Mouse (Mus musculus) lung, postnatal 36 days (tissue): ENCODE data around the gene Rbm7.
"Not testable (repeated sequence)": the region's sequence is repeated elsewhere in the genome, so short reads cannot be mapped to it uniquely, and the experiment has no call there.

Source experiments
- DNase-seq: peaks from one replicate; pipeline ENCODE4 v3.0.0; 2022; ENCODE audit warnings: mixed read lengths

The Rbm7 gene

GRCm38 (mm10) chr9:48494817-48495547 lies at the start of gene Rbm7, which contains the start of gene Gm5617:
Gene Rbm7 (minus strand): TSS chr9:48495299.
Gene Gm5617 (plus strand): TSS chr9:48495442.
- peak; percentile 96 for DNase-seq

DNA sequence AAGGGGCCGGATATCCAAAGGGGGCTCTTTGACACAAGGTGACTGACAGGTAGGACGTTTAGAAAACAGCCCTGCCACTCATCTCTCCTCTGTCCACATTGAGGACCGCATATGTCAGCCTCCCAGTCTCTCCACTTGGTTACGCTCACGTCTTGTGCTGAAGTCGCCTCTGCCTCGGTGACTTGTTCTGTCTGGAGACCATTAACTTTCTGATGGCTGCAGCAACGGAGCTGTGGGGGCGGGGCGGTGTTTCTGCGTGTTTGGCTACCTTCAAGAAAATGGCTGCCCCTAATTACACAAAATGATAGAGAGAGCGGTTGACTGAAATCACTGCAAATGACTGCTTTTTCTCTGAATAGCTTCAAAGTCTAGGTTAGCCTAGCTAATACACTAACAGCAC lies 43.6 kb upstream of the Rbm7 start:
- no peak for DNase-seq

GRCm38 (mm10) chr9:48538044-48538645 lies 43.0 kb upstream of the Rbm7 start:
- no peak for DNase-seq

GRCm38 (mm10) chr9:48537616-48538015 lies 42.5 kb upstream of the Rbm7 start:
- DNase-seq, result not testable (repeated sequence)

DNA sequence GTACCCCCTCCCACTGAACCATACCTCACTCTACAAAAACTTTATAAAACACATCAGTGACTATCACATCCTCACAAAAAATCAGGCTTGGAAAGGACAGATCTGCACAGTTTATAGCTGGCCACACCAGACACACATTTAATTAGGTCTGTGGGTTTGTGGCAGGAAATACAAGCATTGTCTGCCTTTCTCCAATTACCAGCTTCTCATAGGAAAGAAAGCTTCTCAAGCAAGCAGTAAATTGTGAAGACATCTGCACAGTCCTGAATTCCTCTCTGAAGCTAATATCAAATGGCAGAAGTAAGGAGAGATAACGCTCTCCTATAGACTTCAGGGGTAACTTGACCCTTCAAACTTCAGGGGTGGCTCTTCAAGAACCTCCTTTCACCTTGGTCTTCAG lies 41.3 kb upstream of the Rbm7 start:
- DNase-seq, result no peak

DNA sequence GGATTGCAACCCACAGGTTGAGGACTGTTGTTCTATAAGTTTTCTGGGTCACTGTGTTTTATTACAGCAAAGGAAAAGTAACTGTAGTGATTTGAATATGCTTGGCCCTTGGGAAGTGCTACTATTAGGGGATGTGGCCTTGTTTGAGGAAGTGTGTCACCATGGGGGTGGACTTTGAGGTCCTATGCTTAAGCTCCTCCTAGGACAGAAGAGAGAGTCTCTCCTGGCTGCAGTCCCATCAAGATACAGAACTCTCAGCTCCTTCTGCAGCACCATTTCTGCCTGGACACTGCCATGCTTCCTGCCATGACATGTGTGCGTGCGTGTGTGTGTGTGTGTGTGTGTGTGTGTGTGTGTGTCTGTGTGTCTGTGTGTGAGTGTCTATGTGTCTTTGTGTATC lies 37.6 kb upstream of the Rbm7 start:
- peak; percentile 23 for DNase-seq

DNA sequence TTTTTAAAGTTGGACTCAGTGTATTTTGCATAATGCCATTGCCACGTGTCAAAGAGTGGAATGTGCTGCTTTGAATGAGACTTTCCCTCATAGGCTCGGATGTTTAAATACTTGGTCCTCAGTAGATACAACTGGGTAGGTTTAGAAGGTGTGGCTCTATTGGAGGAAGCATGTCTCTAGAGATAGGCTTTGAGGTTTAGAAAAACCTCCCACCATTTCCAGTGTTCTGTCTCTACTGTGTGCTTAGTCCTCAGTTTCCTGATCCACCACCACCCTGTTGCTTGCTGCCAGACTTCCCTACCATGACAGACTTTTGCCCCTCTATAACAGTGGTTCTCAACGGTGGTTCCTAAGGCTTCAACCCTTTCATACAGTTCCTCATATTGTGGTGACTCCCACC lies 37.1 kb upstream of the Rbm7 start:
- DNase-seq, result no peak

GRCm38 (mm10) chr9:48531294-48531693 lies 36.2 kb upstream of the Rbm7 start:
- DNase-seq, result no peak

- DNase-seq, result no peak
These were observed 31.4 kb upstream of the Rbm7 start for GRCm38 (mm10) chr9:48526520-48526919.

DNA sequence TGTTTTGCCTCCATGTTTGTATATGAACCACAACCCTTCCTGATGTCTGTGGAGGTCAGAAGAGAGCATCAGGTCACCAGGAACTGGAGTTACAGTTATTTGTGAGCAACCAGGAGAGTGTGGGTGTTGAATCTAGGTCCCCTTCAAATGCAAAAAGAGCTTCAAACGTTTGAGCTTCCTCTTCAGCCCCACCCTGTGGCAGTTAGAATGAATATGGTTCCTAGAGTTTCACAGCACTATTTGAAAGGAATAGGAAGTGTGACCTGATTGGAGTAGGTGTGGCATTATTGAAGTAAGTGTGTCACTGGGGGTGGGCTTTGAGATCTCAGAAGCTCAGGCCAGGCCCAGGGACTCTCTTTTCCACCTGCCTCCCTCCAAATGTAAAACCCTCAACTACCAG lies 30.5 kb upstream of the Rbm7 start:
- peak; percentile 7 for DNase-seq

- not testable (repeated sequence) for DNase-seq
These were observed 25.3 kb upstream of the Rbm7 start for GRCm38 (mm10) chr9:48520405-48520804.

GRCm38 (mm10) chr9:48517372-48518130 lies 22.5 kb upstream of the Rbm7 start:
- DNase-seq, result no peak

DNA sequence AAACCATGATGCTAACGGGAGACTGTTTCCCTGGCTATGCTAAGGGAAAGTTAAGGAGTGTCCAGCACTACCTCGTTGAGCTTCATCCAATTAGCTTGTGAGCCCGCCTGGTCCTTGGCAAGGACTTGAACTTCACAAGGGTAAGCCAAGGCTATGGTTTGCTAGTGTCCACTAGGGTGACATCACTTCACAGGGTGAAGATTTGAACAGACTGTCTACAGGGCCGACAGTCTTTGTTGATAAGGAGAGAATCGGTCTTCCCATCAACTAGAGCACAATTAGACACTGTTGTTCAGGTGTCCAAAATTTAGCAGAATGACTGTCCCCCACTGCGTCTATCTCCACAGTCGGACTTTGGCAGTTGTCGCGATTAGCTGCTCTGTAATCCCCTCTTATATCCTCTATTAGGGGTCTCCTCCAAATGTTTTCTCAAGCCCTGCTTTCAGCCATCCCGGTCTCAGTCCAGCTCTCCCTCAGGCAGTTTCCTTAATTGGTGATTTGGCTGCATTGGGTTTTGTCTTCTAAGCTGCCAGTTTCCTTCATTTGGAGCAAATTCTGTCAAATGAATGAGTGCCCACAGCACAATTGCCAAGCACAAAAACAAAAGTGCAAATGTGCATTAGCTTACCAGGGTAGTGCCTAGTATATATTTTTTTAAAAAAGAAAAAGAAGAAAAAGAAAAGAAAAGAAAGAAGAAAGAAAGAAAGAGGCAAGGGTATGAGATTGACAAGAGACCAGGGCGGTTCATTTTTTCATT lies 21.7 kb upstream of the Rbm7 start:
- no peak for DNase-seq

GRCm38 (mm10) chr9:48515332-48515731 lies 20.2 kb upstream of the Rbm7 start:
- DNase-seq, result peak; percentile 48

DNA sequence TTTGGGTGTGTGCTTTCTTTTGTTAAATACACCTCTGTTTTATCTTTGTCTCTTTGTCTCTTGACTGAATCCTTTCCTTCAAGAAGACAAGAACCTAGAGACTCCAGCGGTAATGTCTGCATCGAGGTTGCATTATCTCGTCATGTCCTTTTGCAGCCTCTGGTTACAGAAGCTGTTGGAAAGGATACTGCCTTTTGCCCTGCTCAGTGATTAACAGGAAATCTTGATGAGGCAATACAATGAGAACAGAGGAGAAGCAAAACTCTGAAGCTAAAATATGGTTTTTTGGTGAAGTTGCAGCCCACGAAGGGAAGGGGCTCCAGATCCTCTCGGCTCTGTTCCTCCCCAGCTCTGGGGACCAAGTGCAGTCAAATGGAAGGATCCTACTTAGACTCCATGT lies 15.0 kb upstream of the Rbm7 start:
- DNase-seq, result no peak

GRCm38 (mm10) chr9:48504741-48505365 lies 9.8 kb upstream of the Rbm7 start:
- DNase-seq, result no peak

GRCm38 (mm10) chr9:48503001-48503400 lies 7.9 kb upstream of the Rbm7 start:
- no peak for DNase-seq

GRCm38 (mm10) chr9:48501192-48501591 lies 6.1 kb upstream of the Rbm7 start:
- no peak for DNase-seq

GRCm38 (mm10) chr9:48495548-48495932 lies 441 bp upstream of the Rbm7 start:
- no peak for DNase-seq

- peak; percentile 48 for DNase-seq
These were observed 13.6 kb downstream of the Rbm7 start for GRCm38 (mm10) chr9:48481214-48482134.

- DNase-seq, result peak; percentile 98
These were observed 14.5 kb downstream of the Rbm7 start, which contains the start of gene Rexo2 for GRCm38 (mm10) chr9:48480411-48481213. Gene Rexo2 (minus strand): TSS chr9:48480623.
